Mouse (Mus musculus): Measurements from ENCODE around the gene Mrpl52.
A peak's percentile ranks its signal among the peaks of the same experiment; 100 is the strongest.

Mrpl52 gene

GRCm38 (mm10) chr14:54426689-54427398 is at the start of gene Mrpl52:
TSS of gene Mrpl52 (plus strand) at chr14:54426909.
- peak; percentile 86 to 89 for DNase-seq (ENCODE audit: low spot score in 2 of 2)

DNA sequence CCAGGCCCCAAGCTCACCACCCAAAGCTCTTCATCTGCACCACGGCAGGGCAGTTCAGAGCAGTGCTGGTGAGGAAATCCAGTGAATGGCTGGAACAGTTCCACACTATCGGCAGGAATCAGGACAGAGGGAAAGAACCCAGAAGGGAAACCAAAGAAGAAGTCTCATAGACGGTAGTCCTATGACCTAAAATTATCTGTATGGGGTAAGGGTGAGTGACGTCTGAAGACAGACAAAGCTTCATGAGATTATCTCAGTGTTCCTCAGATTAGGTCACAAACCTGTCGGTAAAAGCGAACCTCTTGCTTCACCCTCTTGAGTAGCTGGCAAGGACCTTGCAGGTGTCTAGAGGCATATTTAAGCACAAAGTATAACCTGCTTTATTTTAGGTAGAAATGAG is 49.5 kb upstream of the Mrpl52 start:
- no peak for DNase-seq (ENCODE audit: low spot score in 2 of 2)

- no peak for DNase-seq (ENCODE audit: low spot score in 2 of 2)
Observed at GRCm38 (mm10) chr14:54379571-54379970, 47.1 kb upstream of the Mrpl52 start.

DNA sequence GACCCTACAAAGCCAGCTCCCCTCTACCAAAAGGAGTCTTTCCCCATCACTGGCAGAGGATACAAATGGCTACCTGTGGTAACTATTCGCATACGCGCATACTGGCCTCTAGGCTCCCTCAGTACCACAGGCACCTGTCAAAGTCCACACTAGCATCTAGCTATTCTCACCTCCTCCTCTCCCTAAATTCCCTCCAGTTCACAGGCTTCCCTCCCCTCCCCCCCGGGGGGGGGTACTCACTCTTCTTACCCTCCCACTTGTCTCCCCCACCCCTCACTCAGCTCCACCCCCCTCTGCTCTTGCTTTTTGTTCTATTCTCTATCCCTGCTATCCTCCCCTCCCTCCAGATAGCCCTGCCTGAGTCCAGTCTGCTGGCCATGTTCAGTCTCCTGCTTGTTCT is 46.1 kb upstream of the Mrpl52 start:
- DNase-seq (ENCODE audit: low spot score in 2 of 2), result no peak

GRCm38 (mm10) chr14:54381816-54382215 is 44.9 kb upstream of the Mrpl52 start:
- no peak for DNase-seq (ENCODE audit: low spot score in 2 of 2)

GRCm38 (mm10) chr14:54382641-54383040 is 44.1 kb upstream of the Mrpl52 start:
- no peak for DNase-seq (ENCODE audit: low spot score in 2 of 2)

GRCm38 (mm10) chr14:54383355-54383771 is 43.3 kb upstream of the Mrpl52 start:
- DNase-seq (ENCODE audit: low spot score in 2 of 2), result no peak

- no peak for DNase-seq (ENCODE audit: low spot score in 2 of 2)
Observed at GRCm38 (mm10) chr14:54384396-54384795, 42.3 kb upstream of the Mrpl52 start.

- no peak for DNase-seq (ENCODE audit: low spot score in 2 of 2)
Observed at GRCm38 (mm10) chr14:54385968-54386618, 40.6 kb upstream of the Mrpl52 start.

DNA sequence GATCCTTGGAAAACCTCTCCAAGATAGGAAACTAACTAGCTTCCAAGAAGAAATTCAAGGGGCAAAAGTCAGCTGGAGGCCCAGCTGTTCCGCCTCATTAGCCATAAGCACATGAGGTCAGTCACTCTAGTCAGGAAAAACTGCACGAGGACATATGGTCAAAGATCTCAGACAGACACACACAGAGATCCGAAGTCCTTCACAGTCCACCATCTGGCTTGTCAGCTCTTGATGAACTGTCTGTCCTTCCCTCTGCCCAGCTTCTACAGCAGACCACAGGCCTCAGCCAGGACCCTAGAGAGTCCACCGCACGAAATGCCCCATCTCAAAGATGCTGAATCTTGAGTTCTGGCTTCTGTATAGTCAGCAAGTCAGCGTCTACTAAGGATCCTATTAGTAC is 39.2 kb upstream of the Mrpl52 start:
- DNase-seq (ENCODE audit: low spot score in 2 of 2), result no peak

GRCm38 (mm10) chr14:54390843-54391242 is 35.9 kb upstream of the Mrpl52 start:
- no peak for DNase-seq (ENCODE audit: low spot score in 2 of 2)

DNA sequence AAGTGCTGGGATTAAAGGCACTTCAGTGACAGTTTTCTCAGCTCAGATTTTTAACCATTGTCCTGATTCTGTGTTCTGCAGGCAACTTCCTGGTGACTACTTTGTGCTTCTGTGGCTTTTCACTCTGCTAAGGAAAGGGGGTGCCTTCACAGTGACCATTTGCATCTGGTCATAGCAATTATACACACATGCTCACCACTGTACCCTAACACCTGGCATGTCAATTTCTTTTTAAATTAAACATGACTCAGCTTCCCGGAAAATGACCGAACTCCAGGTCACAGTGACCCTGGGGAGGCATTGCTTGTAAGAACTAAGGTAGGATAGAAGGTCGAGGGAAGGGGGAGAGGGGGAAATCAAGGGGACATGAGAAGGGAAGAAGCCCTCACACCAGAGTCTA is 32.9 kb upstream of the Mrpl52 start:
- DNase-seq (ENCODE audit: low spot score in 2 of 2), result no peak

GRCm38 (mm10) chr14:54394309-54394708 is 32.4 kb upstream of the Mrpl52 start:
- no peak for DNase-seq (ENCODE audit: low spot score in 2 of 2)

DNA sequence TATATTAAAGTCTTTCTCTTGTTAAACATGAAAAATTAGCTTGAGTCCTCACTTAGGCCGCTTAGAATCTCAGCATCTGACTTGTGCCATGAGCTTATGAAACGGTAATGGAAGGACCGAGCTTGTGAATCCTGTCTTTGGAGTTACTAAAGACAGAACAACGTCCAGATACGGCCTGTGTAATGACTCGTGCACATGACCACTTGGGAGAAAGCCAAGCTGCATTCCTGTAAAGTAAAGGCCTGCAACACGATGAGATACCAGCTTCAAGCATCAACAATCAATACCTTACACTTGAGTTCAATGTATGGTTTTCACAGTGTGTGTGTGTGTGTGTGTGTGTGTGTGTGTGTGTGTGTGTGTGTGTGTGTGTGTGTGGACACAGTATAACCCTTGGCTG is 30.0 kb upstream of the Mrpl52 start:
- no peak for DNase-seq (ENCODE audit: low spot score in 2 of 2)

- DNase-seq (ENCODE audit: low spot score in 2 of 2), result no peak
Observed at GRCm38 (mm10) chr14:54397872-54398527, 28.7 kb upstream of the Mrpl52 start.

DNA sequence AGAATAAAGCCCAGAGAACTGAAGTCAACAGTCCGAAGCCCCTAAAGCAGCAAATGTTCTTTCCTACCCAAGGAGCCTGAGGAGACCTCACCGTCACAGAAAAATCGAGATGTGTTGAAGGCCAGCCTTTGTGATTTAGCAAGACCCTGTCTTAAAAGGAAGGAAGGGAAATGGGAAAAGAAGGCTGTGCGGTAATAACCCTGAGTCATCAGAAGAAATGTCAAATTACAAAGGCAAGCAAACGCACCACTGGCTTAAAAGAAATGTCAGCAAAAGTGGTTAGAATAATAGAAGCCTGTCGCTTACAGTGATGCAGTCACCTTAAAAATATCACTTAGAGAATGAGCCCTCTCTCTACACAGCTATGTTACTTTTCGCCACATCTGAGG is 28.2 kb upstream of the Mrpl52 start:
- DNase-seq (ENCODE audit: low spot score in 2 of 2), result no peak

DNA sequence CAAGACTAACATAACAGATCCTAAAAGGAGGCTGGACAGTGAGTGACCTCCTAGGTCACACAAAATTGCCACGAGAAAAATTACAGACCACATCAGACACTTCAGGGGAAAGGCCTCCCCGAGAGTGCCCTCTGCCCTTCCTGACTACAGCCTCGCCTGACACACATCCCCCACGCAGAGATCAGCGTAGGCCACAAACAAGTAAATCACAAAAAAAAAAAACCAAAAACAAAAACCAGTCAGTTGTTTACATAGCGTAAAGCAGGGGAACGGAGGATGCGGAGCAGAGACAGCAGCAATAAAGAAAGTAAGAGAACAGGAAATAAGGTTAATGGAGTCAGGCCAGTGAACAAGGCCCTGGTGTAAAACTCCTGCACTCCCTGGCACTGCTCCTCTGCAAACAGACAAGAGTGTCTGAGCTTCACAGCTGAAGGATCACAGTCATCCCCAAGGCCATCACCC is 27.8 kb upstream of the Mrpl52 start:
- no peak for DNase-seq (ENCODE audit: low spot score in 2 of 2)

DNA sequence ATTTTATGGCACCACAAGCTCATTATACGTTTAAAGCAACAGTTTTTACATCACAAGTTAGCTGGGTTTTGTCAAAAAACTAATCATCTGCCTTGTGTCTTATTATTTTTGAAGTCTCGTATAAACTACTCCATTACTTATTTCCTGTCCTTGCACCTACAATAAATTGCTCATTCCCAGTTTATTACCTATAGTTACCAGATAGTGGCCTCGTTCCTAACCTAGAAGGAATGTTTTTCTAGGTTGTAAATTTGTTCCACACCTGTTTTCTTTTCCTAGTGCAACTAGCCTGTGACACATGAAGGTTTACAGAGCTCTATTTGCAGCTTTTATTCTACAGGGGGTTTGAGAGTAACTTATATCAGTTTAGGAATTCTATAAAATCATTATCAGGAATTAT is 25.0 kb upstream of the Mrpl52 start:
- no peak for DNase-seq (ENCODE audit: low spot score in 2 of 2)

- DNase-seq (ENCODE audit: low spot score in 2 of 2), result no peak
Observed at GRCm38 (mm10) chr14:54408336-54409056, 18.2 kb upstream of the Mrpl52 start.

DNA sequence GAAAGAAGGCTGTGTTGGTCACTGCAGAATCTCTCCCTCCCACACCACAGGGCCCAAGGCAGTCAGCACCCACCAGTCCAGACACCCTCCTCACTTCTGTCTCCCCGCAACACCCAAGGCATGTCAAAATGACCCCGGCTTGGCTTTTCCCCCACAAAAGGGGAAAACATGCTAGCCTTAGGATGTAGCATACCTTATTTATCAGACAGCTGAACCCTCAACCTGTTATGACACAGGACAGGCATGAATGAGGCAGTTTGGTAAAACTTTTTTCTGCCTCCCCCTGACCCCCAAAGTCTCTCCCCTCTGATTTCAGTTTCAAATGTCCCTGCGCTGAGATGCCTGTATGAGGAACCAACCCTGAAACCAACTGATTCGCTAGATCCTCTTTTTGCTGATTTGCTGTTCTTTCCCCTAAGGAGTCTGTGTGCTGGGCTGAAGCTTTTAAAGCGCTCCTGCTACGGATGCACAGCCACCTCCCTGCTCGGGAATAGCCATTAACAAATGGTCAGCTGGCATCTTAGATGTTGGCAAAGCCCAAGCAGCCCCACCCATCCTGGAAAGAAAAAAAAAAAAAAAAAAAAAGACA is 17.6 kb upstream of the Mrpl52 start:
- no peak for DNase-seq (ENCODE audit: low spot score in 2 of 2)

DNA sequence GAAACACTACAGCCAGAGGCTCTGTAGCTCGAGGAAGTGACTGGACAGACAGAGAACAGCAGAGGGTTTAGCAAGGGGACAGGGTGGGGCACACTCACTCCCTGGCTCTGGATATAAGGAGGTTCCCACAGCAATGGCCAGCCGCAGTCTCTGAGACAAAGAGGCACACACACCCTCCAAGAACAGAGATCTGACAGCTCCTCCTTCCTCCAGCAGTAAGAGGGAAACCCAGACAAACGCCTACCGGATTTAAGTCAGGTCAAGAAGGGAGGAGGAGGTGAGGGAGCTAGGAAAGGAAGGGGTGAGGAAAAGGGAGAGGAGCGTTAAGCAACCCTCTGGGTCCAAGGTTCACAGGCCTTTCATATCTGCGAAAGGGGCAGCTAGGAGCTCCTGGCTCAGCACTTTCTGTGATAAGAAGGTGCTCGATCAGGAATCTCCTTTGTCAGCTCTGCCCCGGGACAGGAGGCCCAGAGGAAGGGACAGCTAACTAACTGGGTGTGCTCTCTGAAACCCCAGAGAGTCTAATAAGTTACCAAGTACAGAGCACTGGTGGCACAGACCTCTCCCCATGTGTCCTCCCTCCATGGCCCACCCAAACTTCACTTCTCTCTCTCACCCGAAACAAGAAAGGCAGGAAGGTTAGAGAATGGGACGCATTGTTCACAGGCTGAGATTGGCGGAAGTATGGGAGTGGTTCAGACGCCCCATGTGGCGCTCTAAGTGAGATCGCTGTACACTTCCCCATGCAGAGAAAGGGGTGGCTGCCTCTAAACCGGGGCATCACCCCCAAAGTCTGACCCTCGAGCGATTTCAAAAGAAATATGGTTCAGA is 16.5 kb upstream of the Mrpl52 start:
- DNase-seq (ENCODE audit: low spot score in 2 of 2), result no peak

Measured in frontal cortex, postnatal 14 days (tissue).